Mouse (Mus musculus) stomach, embryonic 14.5 days (tissue): ENCODE measurements around the gene Tmem235. TPM values are rescaled to one million over a fixed set of nuclear protein-coding genes. Genes with fewer than 3 reads are reported as not detected.

ENCODE experiments used
- ATAC-seq: fragments of 200-750 bp; cut with Nextera tagmentation; 2 replicates; pipeline ENCODE4 v1.8.0; 2017; ENCODE audit warnings: low read depth, moderate TSS enrichment; ENCODE audit not compliant: insufficient number of reproducible peaks, insufficient read depth, low FRiP score
- H3K27ac ChIP-seq: fragments of 300-500 bp; sonication (generic); 2 replicates; pipeline ENCODE4 v1.5.1; 2014; ENCODE audit warnings: mild to moderate bottlenecking, low read length, moderate library complexity, mixed read lengths
- H3K27me3 ChIP-seq: fragments of 300-500 bp; sonication (generic); 2 replicates; pipeline ENCODE4 v1.6.1; 2014; ENCODE audit warnings: low read length, control low read depth, mixed read lengths; ENCODE audit not compliant: control insufficient read depth, insufficient read depth
- H3K36me3 ChIP-seq: fragments of 300-500 bp; sonication (generic); 2 replicates; pipeline ENCODE4 v1.6.1; 2014; ENCODE audit warnings: mild to moderate bottlenecking, control low read depth, low read length, moderate library complexity, mixed read lengths; ENCODE audit not compliant: control insufficient read depth, insufficient read depth
- H3K4me1 ChIP-seq: fragments of 300-500 bp; sonication (generic); 2 replicates; pipeline ENCODE4 v1.6.1; 2014; ENCODE audit warnings: low read length, control low read depth, mixed read lengths; ENCODE audit not compliant: control insufficient read depth, insufficient read depth
- H3K4me2 ChIP-seq: fragments of 300-500 bp; sonication (generic); replicated peaks from 2 replicates; pipeline ENCODE4 v1.6.1; 2014; ENCODE audit warnings: low read depth, low read length, control low read depth
- H3K4me3 ChIP-seq: fragments of 300-500 bp; sonication (generic); 2 replicates; pipeline ENCODE4 v1.5.1; 2014; ENCODE audit warnings: low read depth, low read length, control low read depth
- H3K9ac ChIP-seq: fragments of 300-500 bp; sonication (generic); replicated peaks from 2 replicates; pipeline ENCODE4 v1.6.1; 2014; ENCODE audit warnings: low read depth, mild to moderate bottlenecking, control low read depth, low read length, moderate library complexity, mixed read lengths
- H3K9me3 ChIP-seq: fragments of 300-500 bp; sonication (generic); 2 replicates; pipeline ENCODE4 v1.6.1; 2016; ENCODE audit warnings: low read depth, low read length, control low read depth; ENCODE audit not compliant: control insufficient read depth
- WGBS: fragments of 180-500 bp; shearing (Covaris S2); extraction: QIAGEN DNeasy Blood & Tissue Kit; methylation state at CpG from one replicate; pipeline ENCODE4 v1.1.7; 2014; 5-methylcytosine and 5-hydroxymethylcytosine counted together
- polyA plus RNA-seq: library from polyadenylated mRNA; unstranded; fragments of >200 nt; fragmentation: Nextera tagmentation; extraction: Ambion mirVana; gene quantifications from 2 replicates; pipeline ENCODE4 v1.2.1, GENCODE M21; 2014

Tmem235 gene
- polyA plus RNA-seq, 1 experiment from 2014 or later, result not detected

DNA sequence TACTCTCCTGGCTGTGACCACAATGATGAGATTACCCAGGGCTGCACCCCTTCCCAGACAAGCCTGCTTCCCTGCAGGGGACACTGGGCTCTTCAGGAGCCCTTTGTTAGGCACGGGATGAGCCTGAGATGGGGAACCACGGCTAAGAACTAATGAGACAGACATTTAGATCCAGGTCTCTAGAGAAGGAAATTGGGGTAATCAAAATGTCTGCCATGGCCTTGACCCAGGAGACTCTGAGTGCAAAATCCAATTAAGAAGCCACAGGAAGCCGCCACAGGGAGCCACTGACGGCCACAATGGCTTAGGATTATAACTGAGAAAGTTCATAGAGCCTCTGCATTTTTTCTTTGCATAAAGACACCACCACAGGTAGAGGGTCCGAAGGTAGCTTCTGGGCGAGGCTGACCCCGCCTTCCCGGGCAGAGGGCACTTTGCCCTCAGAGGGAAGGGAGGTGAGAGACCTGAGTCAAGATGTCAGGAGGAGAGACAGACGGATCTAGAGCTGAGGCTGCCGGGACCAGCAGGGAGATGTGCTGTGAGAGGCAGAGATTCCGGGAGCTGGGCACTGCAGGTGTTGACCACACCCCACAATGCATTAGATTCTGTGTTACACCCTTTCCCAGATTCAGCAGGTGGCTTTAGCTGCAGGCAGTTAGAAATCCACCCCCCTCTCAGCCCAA, 2.8 kb downstream of the Tmem235 start:
- ATAC-seq, result no peak
- Histone ChIP-seq H3K4me1 (peaks cover 5% of the 10 kb centered on the region; the same call in 1 of the 2 replicates), H3K27ac (no peak overlapping the region), H3K9ac (no peak overlapping the region), H3K4me2 (no peak overlapping the region), H3K9me3 (no peaks in the 10 kb centered on the region), H3K4me3 (no peak overlapping the region), H3K36me3 (no peaks in the 10 kb centered on the region), H3K27me3 (peaks cover 12% of the 10 kb centered on the region; the same call in 1 of the 2 replicates)
- WGBS, result 35% methylated on average over 11 of the region's 11 CpGs

DNA sequence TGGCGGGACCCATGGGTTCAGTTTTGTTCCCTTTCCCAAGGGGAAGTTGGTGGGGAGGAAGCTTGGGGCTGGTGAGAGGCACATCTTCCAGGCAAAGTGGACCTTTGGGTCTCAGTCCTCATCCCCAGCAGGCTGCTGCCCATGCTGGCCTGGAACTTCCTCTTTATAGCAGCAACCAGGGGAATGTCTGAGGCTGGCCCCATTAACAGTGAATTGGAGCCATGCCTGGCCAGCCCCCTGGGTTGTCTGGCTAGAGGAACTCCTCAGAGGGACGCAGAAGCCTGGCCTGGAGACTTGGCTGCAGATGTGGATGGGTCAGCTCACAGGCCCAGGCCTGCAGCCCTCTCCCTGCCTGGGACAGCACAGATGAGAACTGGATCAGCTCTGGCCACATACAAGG, 4.3 kb downstream of the Tmem235 start:
- 61% methylated on average over 2 of the region's 2 CpGs for WGBS
- Histone ChIP-seq H3K4me3 (no peak overlapping the region), H3K36me3 (no peaks in the 10 kb centered on the region), H3K27me3 (peaks cover 10% of the 10 kb centered on the region; the same call in 1 of the 2 replicates), H3K4me2 (no peak overlapping the region), H3K9me3 (no peaks in the 10 kb centered on the region), H3K27ac (no peak overlapping the region), H3K4me1 (peaks cover 5% of the 10 kb centered on the region; the same call in 1 of the 2 replicates), H3K9ac (no peak overlapping the region)
- no peak for ATAC-seq

DNA sequence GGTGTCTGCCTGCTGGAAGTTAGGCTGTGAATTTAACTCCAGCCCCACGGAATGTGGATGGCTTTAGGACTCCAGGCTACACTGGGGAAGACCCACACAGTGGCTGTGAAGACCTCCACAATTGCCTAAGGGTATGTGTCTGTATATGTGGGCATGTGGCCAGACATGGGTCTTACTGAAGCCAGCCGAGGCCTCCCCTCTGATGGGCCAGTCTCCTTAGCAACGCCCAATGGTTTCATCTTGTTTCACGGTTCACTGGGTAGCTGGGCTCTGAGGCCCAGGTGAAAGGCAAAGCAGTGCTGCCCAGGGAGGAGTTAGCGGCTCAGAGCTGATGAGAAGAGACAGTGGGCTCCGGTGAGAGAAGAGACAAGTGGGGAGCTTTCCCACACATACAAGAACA, 5.4 kb downstream of the Tmem235 start:
- peaks cover 3% of the 10 kb centered on the region; the same call in 1 of the 2 replicates for H3K27me3 ChIP-seq
- H3K4me3 ChIP-seq, result no peak overlapping the region
- ATAC-seq, result no peak
- H3K4me1 ChIP-seq, result peaks cover 8% of the 10 kb centered on the region; the same call in 1 of the 2 replicates
- no peak overlapping the region for H3K9ac ChIP-seq
- H3K36me3 ChIP-seq, result no peaks in the 10 kb centered on the region
- H3K9me3 ChIP-seq, result no peaks in the 10 kb centered on the region
- 42% methylated on average over 6 of the region's 6 CpGs for WGBS
- no peak overlapping the region for H3K27ac ChIP-seq
- no peak overlapping the region for H3K4me2 ChIP-seq

DNA sequence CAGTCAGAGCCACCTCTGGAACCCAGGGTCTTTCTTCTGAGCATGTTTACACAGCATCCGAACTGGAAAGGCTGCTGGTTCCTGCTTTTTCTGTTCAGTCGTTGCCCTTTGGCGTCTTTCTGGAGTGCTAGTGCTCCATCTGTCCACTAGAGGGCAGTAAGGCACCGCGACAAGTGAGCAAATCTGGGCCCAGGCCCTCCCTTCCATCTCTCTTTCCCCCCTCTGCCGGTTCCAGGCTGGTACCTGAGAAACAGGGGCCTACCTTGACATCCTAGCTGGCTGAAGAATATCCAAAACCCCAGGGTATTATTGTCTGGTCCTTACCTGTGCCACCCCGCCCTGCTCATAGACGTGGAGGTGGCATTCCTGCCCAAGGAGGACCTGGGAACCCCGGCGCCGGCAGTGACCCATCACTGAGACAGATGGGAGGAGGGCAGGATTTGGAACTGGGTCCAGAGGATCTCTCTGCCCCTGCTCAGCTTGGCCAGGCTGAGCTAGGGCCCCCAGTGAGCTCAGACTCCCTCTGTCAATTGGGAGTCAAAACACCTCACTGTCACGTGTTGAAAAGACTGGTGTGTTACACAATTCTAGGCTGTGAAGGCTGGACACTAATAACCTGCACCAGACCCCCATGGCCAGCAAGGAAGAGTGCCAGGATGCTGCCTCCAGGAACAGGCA, 10.3 kb downstream of the Tmem235 start:
- no peaks in the 10 kb centered on the region for H3K36me3 ChIP-seq
- 34% methylated on average over 12 of the region's 12 CpGs for WGBS
- no peaks in the 10 kb centered on the region for H3K9me3 ChIP-seq
- peaks cover 7% of the 10 kb centered on the region; the same call in 1 of the 2 replicates for H3K4me1 ChIP-seq
- H3K27me3 ChIP-seq, result no peaks in the 10 kb centered on the region
- no peak overlapping the region for H3K9ac ChIP-seq
- no peak overlapping the region for H3K4me3 ChIP-seq
- no peak overlapping the region for H3K27ac ChIP-seq
- peak overlapping the region; percentile 12; the same call in 1 of the 2 replicates for H3K4me2 ChIP-seq
- peak; percentile 12; the same call in 1 of the 2 replicates for ATAC-seq

DNA sequence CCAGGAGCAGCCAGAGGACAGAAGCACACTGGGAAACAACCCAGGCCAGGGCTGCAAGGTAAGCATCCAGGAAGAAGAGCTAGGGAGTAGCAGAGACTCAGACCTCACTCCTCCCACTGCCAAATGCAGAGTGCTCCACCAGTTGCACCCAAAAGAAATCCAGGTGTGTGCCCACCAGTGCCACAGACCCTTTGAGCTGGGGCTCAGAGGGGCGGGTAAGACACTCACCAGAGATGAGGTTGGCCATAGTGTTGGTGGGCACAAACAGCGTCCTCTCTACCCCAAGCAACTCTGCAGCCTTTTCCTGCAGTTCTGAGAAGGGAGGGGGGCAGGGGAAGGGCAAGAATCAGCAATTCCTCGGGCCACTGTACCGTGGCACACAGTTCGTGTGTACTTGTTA, 10.8 kb downstream of the Tmem235 start:
- Histone ChIP-seq H3K27ac (no peak overlapping the region), H3K4me3 (no peak overlapping the region), H3K4me1 (0 out of 2 replicates have a peak, but pooled peaks cover 7% of the 10 kb centered on the region), H3K9ac (no peak overlapping the region), H3K4me2 (no peak overlapping the region), H3K36me3 (no peaks in the 10 kb centered on the region), H3K9me3 (no peaks in the 10 kb centered on the region), H3K27me3 (no peaks in the 10 kb centered on the region)
- no peak for ATAC-seq
- 78% methylated on average over 5 of the region's 5 CpGs for WGBS

DNA sequence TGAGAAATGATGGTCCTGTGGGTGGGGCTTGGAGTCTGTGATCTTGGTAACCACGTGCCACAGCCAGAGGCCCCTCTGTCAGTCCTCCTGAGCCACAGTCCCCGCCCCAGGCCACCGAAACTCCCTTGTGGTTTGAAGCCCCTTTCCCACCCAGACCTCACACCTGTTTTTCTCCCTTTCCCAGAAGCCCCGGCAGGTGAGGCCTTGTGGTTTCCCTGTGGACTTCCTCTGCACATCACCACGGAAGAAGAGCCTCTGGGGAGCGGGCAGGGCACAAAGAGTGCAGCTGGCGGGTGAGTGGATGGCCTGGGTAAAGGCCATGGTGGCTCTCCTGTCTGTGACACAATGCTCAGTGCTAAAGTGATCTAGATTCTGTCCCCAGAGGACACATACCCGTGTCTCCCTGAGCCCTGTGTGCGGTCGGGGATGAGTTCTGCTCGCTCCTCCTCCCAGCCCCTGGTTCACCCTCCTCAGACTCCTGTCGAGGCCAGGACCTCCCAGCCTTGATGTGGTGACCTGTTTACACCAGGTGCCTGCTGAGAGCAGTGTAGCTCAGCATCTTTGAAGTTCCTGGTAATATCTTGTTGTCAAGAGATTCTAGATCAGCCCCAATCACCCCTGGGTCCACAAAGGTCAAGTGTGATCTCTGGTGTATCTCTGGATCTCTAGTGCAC, 11.5 kb downstream of the Tmem235 start:
- 61% methylated on average over 12 of the region's 12 CpGs for WGBS
- Histone ChIP-seq H3K27me3 (no peaks in the 10 kb centered on the region), H3K4me3 (no peak overlapping the region), H3K36me3 (no peaks in the 10 kb centered on the region), H3K4me2 (0 out of 2 replicates have a peak overlapping the region, but pooled peaks have one; percentile 87), H3K4me1 (0 out of 2 replicates have a peak, but pooled peaks cover 7% of the 10 kb centered on the region), H3K9ac (no peak overlapping the region), H3K27ac (no peak overlapping the region), H3K9me3 (no peaks in the 10 kb centered on the region)
- ATAC-seq, result no peak

DNA sequence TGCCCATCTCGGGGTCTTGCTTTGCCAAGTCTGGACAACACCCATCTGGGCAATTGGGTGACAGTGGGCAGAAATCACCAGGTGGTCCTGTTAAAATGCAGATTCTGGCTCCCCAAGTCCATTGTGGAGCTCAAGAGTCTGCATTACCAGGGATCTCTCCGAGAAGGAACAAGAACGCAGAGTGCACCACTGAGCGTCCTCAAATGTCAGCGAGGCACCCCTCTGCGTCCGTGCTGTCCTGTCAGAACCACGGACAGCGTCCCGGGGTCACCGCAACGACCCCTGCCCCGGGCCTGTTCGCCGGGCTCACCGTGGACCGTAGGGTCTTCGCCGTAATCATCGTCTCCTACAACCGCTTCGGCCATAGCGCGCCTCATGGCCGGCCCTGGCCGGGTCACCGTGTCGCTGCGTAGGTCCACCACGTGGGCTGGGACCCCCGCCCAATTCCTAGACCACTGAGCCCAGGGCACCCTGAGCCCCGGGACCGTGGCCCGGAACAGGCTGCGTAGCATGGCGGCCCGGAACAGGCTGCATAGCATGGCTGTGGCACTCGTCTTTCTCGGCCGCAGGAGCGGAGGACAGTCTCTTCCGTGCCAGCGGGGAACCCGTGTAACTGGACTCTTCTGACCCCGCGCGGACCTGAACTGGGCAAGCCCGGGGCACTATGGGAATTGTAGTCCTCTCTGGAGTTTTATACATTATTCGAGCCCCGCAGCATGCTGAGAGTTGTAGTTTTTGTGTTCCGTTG, 12.5 kb downstream of the Tmem235 start, which contains the start of gene Tha1:
Tha1 (minus strand) TSS at position 621 of the 748 bp plus-strand sequence.
- Histone ChIP-seq H3K4me2 (peak within 1 kb of the TSS; percentile 87), H3K9me3 (no peaks in the 10 kb centered on the region), H3K9ac (peak within 1 kb of the TSS; percentile 61), H3K4me3 (peak within 1 kb of the TSS; percentile 77), H3K27me3 (no peaks in the 10 kb centered on the region), H3K4me1 (peaks cover 11% of the 10 kb centered on the region; the same call in 1 of the 2 replicates), H3K27ac (no peak within 1 kb of the TSS), H3K36me3 (no peaks in the 10 kb centered on the region)
- 1% methylated on average over 51 of the region's 51 CpGs for WGBS
- peak; percentile 61 for ATAC-seq

DNA sequence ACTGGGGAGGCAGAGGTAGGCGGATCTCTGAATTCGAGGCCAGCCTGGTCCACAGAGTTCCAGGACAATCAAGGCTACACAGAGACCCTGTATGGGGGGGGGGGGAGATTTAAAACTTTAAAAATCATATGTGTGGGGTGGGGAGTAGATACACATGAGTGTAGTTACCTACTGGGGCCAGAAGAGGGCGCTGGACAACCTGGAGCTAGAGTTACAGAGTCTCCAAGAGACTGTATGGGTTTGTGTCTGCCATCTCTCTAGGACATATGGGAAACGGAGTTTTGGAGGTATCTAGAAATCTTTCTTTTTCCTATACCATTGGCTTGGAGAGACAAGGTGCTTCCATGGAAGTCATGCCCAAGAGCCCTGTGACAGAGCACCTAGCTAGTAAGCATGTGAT, 13.9 kb downstream of the Tmem235 start:
- H3K9ac ChIP-seq, result no peak overlapping the region
- no peaks in the 10 kb centered on the region for H3K36me3 ChIP-seq
- no peak overlapping the region for H3K27ac ChIP-seq
- H3K4me3 ChIP-seq, result no peak overlapping the region
- ATAC-seq, result no peak
- 59% methylated on average over 4 of the region's 4 CpGs for WGBS
- peaks cover 23% of the 10 kb centered on the region for H3K4me1 ChIP-seq
- H3K4me2 ChIP-seq, result no peak overlapping the region
- no peaks in the 10 kb centered on the region for H3K9me3 ChIP-seq
- no peaks in the 10 kb centered on the region for H3K27me3 ChIP-seq
